Mouse (Mus musculus) intestine, embryonic 15.5 days (tissue): Measurements from ENCODE around the gene Gm20388. TPM values are rescaled to one million over a fixed set of nuclear protein-coding genes. Genes with fewer than 3 reads are reported as not detected.
A peak's percentile ranks its signal among the peaks of the same experiment; 100 is the strongest.

ENCODE experiments used
- ATAC-seq: fragments of 200-750 bp; cut with Nextera tagmentation; 2 replicates; pipeline ENCODE4 v1.8.0; 2017; ENCODE audit warnings: moderate TSS enrichment, moderate library complexity
- H3K27ac ChIP-seq: fragments of 300-500 bp; sonication (generic); 2 replicates; pipeline ENCODE4 v1.5.1; 2015; ENCODE audit warnings: mild to moderate bottlenecking, inconsistent platforms
- H3K27me3 ChIP-seq: fragments of 300-500 bp; sonication (generic); replicated peaks from 2 replicates; pipeline ENCODE4 v1.6.1; 2015; ENCODE audit warnings: inconsistent platforms
- H3K36me3 ChIP-seq: fragments of 300-500 bp; sonication (generic); 2 replicates; pipeline ENCODE4 v1.6.1; 2015; ENCODE audit warnings: inconsistent platforms
- H3K4me1 ChIP-seq: fragments of 300-500 bp; sonication (generic); replicated peaks from 2 replicates; pipeline ENCODE4 v1.6.1; 2015; ENCODE audit warnings: inconsistent platforms
- H3K4me2 ChIP-seq: fragments of 300-500 bp; sonication (generic); replicated peaks from 2 replicates; pipeline ENCODE4 v1.6.1; 2015; ENCODE audit warnings: mild to moderate bottlenecking, inconsistent platforms
- H3K4me3 ChIP-seq: fragments of 300-500 bp; sonication (generic); replicated peaks from 2 replicates; pipeline ENCODE4 v1.5.1; 2015; ENCODE audit warnings: inconsistent platforms
- H3K9ac ChIP-seq: fragments of 300-500 bp; sonication (generic); 2 replicates; pipeline ENCODE4 v1.6.1; 2015; ENCODE audit warnings: inconsistent platforms
- H3K9me3 ChIP-seq: fragments of 300-500 bp; sonication (generic); 2 replicates; pipeline ENCODE4 v1.6.1; 2016; ENCODE audit warnings: inconsistent platforms
- WGBS: fragments of 180-500 bp; shearing (Covaris S2); methylation state at CpG from one replicate; pipeline ENCODE4 v1.1.7; 2015; 5-methylcytosine and 5-hydroxymethylcytosine counted together
- polyA plus RNA-seq: library from polyadenylated mRNA; unstranded; fragments of >200 nt; fragmentation: Nextera tagmentation; extraction: Ambion mirVana; gene quantifications from 2 replicates; pipeline ENCODE4 v1.2.1, GENCODE M21; 2015

The Gm20388 gene
- polyA plus RNA-seq, 1 experiment from 2014 or later, result not detected

DNA sequence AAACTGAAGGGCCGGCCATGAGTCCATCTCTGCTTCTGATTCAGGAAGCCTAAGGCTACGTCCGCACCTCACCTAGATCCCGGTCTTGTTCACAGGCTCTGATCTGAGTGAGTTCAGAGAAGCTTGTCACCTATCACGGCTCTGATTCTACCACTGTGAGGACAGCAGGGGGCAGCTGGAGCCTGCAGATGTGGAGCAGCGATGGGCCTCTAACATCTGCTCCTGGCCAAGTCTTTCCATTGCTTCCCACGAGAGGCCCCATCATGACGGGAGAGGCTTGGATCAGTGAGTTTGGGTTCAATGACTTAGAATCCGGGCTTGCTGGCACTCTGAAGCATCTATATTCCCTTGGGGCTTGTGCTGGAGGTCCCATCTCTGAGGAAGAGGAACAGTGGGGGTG is 1963.4 kb downstream of the Gm20388 start:
- no peak overlapping the region for H3K27ac ChIP-seq
- H3K36me3 ChIP-seq, result no peaks in the 10 kb centered on the region
- H3K4me1 ChIP-seq, result peaks cover 21% of the 10 kb centered on the region

DNA sequence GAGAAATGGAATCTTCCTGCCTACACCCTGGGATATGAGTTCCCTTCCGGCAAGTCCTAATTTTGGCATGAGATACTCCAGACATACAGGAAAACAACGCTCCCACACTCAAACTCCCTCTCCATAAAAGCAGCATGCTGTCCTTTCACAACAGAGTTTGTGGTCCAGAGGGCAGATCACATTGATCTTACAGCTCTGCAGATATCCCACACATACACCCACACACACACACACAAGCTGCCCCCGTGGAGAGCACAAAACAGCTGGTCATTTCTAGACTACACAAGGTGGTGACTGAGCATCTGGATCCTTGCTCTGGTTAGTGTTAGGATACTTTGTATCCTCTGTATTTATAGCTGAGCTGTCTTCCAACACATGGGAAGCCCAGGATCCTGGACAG is 1964.4 kb downstream of the Gm20388 start:
- Histone ChIP-seq H3K9me3 (no peaks in the 10 kb centered on the region), H3K36me3 (no peaks in the 10 kb centered on the region), H3K4me3 (no peak overlapping the region), H3K27me3 (no peaks in the 10 kb centered on the region), H3K9ac (no peak overlapping the region), H3K27ac (peak overlapping the region; percentile 32; the same call in 1 of the 2 replicates), H3K4me2 (no peak overlapping the region), H3K4me1 (peaks cover 21% of the 10 kb centered on the region)
- no peak for ATAC-seq
- WGBS, result 41% methylated on average over 3 of the region's 3 CpGs

More for the DNA sequence above, 1963.4 kb downstream of the Gm20388 start:
- Histone ChIP-seq H3K27me3 (no peaks in the 10 kb centered on the region), H3K9me3 (no peaks in the 10 kb centered on the region), H3K4me3 (no peak overlapping the region), H3K4me2 (no peak overlapping the region), H3K9ac (no peak overlapping the region)
- 49% methylated on average over 9 of the region's 9 CpGs for WGBS
- peak; percentile 64 for ATAC-seq

DNA sequence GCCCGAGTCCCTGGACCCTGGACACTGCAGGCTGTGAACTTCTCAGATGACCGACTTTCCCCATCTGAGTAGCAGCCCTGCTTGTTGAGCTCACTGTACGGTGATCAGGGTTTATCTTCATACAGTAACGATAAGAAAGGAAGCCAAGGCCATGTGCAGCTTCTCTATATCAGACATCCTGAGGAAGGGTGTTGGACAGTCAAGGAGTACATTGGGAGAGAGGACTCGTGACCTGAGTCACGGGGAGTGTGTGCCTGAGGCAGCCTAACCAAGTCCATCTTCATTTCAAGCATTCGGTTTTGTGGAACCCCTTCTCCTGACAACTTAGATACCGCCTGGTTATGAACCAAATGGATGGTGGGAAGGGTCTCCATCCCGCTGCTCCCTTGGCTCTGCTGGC is 1964.9 kb downstream of the Gm20388 start:
- Histone ChIP-seq H3K27me3 (no peaks in the 10 kb centered on the region), H3K9ac (no peak overlapping the region), H3K27ac (peak overlapping the region; percentile 6; the same call in 1 of the 2 replicates), H3K36me3 (no peaks in the 10 kb centered on the region), H3K4me1 (peaks cover 21% of the 10 kb centered on the region), H3K4me3 (no peak overlapping the region), H3K4me2 (no peak overlapping the region), H3K9me3 (no peaks in the 10 kb centered on the region)
- no peak for ATAC-seq
- 65% methylated on average over 9 of the region's 9 CpGs for WGBS

DNA sequence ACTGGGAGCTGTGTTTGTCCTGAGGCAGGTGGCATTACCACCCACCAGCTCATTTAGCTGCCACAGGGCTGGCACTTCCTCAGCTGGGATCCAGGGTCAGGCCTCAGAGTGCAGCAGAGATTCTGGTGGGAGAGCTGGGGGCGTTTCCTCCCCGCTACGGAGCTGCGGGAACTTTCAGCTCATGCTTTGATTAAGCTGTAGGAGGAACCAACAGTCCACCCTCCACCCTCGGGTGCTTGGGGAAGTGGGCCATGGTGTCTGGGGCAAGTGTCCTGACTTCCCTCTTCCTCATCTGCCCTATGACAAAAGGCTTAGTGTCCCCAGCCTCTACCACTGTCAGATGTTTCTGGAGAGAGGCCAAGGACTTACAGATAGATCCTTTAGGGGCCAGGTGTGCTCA is 1966.6 kb downstream of the Gm20388 start:
- peaks cover under 1% of the 10 kb centered on the region; the same call in 1 of the 2 replicates for H3K36me3 ChIP-seq
- no peak overlapping the region for H3K9ac ChIP-seq
- no peak overlapping the region for H3K4me2 ChIP-seq
- H3K27me3 ChIP-seq, result no peaks in the 10 kb centered on the region
- no peak overlapping the region for H3K4me3 ChIP-seq
- peaks cover 13% of the 10 kb centered on the region for H3K4me1 ChIP-seq
- 83% methylated on average over 5 of the region's 5 CpGs for WGBS
- no peak overlapping the region for H3K27ac ChIP-seq
- ATAC-seq, result no peak
- H3K9me3 ChIP-seq, result no peaks in the 10 kb centered on the region

DNA sequence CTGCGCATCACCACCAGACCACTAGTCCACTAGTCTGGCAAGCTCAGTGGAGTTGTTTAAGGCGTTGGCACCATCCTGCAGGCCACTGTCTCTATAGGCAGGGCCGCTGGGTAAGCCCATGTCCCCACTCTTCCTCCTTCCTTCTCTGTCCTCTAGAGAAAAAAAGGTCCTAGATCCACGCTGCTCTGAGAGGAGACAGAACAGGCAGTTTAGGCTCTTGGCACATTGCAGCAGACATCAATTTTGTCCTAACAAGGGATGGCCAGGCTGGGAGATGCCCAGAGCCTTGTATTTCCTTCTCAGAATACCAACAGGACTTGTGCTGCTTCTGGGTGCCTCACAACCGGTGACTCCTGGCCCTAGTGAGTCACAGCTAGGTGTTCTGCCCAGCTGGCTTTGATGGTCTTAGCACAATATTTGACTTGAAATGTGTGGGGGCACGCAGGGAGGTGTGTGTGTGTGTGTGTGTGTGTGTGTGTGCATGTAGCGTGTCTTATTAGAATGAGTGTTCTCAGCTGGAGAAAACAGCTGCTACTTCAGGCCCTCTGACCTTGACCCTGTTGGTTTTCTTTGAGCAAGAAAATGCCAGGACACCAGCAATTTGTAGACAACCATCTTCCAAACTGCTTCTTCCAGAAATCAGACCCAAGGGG is 1967.3 kb downstream of the Gm20388 start:
- ATAC-seq, result no peak
- Histone ChIP-seq H3K27ac (no peak overlapping the region), H3K4me2 (no peak overlapping the region), H3K4me1 (peaks cover 9% of the 10 kb centered on the region), H3K36me3 (peaks cover 8% of the 10 kb centered on the region; the same call in 1 of the 2 replicates), H3K9ac (no peak overlapping the region), H3K4me3 (no peak overlapping the region), H3K27me3 (no peaks in the 10 kb centered on the region), H3K9me3 (no peaks in the 10 kb centered on the region)
- WGBS, result 79% methylated on average over 7 of the region's 7 CpGs

DNA sequence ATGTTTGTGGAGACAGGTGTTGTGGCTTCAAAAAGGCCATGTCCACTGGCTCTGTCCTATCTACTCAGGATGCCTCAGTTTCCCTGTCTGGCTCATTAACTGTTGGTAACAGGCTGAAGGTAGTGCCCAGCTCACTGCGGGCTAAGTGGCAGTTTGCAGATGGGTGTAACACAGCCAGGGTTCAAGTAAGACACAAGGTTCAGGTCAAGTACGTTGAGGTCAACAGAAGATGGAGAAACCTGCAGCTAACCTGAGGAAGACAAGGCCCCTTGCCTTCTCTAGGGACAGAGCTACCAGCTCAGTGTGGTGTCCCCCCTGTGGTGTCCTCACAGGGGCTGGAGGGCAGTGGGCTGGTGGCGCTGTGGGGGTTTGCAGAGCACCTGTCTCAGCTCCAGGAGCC is 1969.1 kb downstream of the Gm20388 start:
- H3K9ac ChIP-seq, result no peak overlapping the region
- WGBS, result 85% methylated on average over 3 of the region's 3 CpGs
- no peaks in the 10 kb centered on the region for H3K9me3 ChIP-seq
- ATAC-seq, result no peak
- H3K4me2 ChIP-seq, result no peak overlapping the region
- no peak overlapping the region for H3K27ac ChIP-seq
- H3K27me3 ChIP-seq, result no peaks in the 10 kb centered on the region
- peaks cover 21% of the 10 kb centered on the region for H3K36me3 ChIP-seq
- peaks cover 5% of the 10 kb centered on the region; the same call in 1 of the 2 replicates for H3K4me1 ChIP-seq
- no peak overlapping the region for H3K4me3 ChIP-seq

DNA sequence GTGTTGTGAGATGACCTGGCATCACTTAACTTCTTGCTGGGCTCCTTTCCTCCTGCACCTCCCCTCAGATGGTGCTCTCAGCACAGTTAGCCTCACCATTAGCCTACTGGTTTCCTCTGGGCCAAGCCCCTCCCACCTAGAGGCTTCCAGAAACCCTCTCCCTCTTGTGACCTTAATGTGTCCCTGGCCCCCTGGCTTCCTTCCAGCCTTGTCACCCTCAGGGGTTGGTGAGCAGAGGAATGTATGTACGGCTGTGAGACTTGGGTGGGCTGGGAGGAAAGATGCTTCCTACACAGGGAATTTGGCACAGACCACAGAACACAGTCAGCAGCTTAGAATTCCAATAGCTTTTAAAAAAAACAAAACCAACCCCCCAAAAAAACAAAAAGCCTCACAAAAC is 1970.2 kb downstream of the Gm20388 start:
- Histone ChIP-seq H3K4me2 (no peak overlapping the region), H3K4me1 (no peaks in the 10 kb centered on the region), H3K4me3 (no peak overlapping the region), H3K27me3 (no peaks in the 10 kb centered on the region), H3K27ac (no peak overlapping the region), H3K9me3 (no peaks in the 10 kb centered on the region), H3K36me3 (peaks cover 26% of the 10 kb centered on the region), H3K9ac (no peak overlapping the region)
- no peak for ATAC-seq
- WGBS, result 52% methylated on average over 1 of the region's 1 CpGs

DNA sequence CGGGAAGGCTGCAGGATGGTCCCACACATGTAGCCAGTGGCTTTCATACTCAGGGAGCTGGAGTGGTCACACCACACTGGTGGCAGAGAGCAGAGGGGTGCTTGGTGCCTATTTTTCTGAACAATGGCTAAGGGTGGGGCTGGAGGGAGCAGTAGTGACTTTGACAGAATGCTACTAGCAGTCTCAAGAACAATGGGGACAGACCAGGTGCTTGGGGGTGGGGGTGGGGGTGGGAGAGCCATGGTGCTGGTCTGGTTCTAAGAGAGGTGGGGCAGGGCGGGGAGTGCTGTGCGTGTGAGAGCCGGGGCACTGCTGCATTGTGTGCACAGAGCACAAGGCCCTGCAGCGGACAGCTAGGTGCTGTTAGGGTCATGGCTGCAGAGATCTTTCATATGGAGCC is 1971.3 kb downstream of the Gm20388 start:
- Histone ChIP-seq H3K36me3 (peaks cover 34% of the 10 kb centered on the region), H3K27ac (no peak overlapping the region), H3K4me3 (no peak overlapping the region), H3K4me2 (no peak overlapping the region), H3K4me1 (no peaks in the 10 kb centered on the region), H3K9ac (no peak overlapping the region), H3K9me3 (no peaks in the 10 kb centered on the region), H3K27me3 (no peaks in the 10 kb centered on the region)
- 80% methylated on average over 5 of the region's 5 CpGs for WGBS
- ATAC-seq, result no peak

DNA sequence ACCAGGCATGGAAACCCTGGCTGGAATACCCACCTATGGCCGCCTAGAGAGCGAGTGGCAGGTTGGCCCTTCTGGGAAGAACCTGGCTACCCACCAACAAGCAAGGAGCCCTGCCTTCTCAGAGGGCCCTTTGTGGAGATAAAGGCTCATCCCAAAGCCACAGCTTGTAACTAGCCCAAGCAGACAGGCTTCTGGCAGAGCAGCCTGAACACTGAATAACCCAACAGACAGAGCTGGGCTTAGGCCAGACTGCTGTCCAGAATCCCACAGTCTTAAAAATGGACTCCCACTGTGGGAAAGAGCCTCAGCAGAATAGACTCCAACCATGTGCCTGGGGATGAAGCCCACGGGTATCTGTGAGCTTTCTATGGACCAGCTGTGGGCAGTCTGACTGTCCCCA is 1973.5 kb downstream of the Gm20388 start:
- Histone ChIP-seq H3K4me3 (no peak overlapping the region), H3K27me3 (no peaks in the 10 kb centered on the region), H3K4me1 (no peaks in the 10 kb centered on the region), H3K9me3 (no peaks in the 10 kb centered on the region), H3K27ac (no peak overlapping the region), H3K9ac (no peak overlapping the region), H3K4me2 (no peak overlapping the region), H3K36me3 (peaks cover 37% of the 10 kb centered on the region)
- 84% methylated on average over 3 of the region's 3 CpGs for WGBS
- ATAC-seq, result no peak

DNA sequence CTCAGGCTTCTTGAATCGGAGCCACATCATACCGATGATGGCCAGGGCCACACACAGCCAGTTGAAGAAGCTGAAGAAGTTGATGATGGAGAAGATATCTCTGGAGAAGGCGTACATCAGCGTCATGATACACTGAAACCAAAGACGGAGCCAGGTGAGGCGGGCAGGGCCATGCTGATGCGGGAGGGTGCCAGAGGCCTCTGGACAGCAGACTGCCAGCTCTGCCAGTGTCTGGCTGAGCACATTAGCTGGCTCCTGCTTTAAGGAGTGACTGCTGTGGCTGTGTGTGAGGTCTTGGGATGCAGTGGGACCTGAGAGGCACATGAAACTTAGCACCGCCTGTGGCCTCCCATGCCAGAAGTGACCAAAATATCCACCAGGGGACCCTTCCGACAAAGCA is 1974.4 kb downstream of the Gm20388 start:
- no peaks in the 10 kb centered on the region for H3K4me1 ChIP-seq
- H3K27ac ChIP-seq, result no peak overlapping the region
- no peaks in the 10 kb centered on the region for H3K27me3 ChIP-seq
- H3K9me3 ChIP-seq, result no peaks in the 10 kb centered on the region
- H3K4me2 ChIP-seq, result no peak overlapping the region
- H3K4me3 ChIP-seq, result no peak overlapping the region
- no peak overlapping the region for H3K9ac ChIP-seq
- H3K36me3 ChIP-seq, result peaks cover 37% of the 10 kb centered on the region
- ATAC-seq, result no peak
- WGBS, result 95% methylated on average over 9 of the region's 9 CpGs

DNA sequence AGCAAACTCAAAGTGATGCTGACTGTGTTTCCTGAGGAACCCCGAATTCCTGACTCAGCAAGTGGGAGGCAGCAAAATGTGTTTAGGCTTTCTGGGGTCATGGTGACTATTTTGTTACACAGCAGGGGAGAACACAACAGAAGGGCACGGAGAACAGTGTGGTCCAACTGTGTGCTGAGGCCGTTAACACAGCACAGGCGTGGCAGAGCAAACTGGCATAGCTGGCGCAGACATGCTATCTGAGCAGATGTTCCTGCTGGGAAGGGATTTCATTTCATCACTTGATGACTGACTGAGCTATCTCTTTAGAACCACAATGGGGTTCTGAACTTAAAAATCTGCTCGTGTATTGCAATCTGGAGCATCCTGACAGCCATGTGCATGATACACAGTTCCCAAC is 1974.8 kb downstream of the Gm20388 start:
- H3K9me3 ChIP-seq, result no peaks in the 10 kb centered on the region
- H3K36me3 ChIP-seq, result peaks cover 37% of the 10 kb centered on the region
- ATAC-seq, result no peak
- H3K27me3 ChIP-seq, result no peaks in the 10 kb centered on the region
- H3K4me3 ChIP-seq, result no peak overlapping the region
- WGBS, result 88% methylated on average over 6 of the region's 6 CpGs
- no peak overlapping the region for H3K27ac ChIP-seq
- H3K4me2 ChIP-seq, result no peak overlapping the region
- no peaks in the 10 kb centered on the region for H3K4me1 ChIP-seq
- no peak overlapping the region for H3K9ac ChIP-seq

DNA sequence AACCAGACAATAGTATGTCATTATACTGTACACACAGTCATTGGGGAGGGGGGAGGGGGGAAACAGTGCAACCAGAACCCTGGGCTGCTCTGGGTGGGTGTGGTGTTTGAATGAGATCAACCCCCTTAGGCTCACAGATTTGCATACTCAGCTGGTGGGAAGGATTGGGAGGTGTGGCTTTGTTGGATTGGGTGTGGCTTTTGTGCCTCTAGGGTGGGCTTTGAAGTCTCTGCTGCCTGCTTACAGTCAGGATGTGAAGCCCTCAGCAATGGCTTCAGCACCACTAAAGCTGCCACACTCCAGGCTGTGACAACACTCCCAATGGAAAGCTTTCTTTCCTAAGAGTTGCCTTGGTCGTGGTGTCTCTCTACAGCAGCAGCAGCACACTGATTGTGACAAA is 1976.9 kb downstream of the Gm20388 start:
- H3K36me3 ChIP-seq, result peaks cover 33% of the 10 kb centered on the region
- no peak overlapping the region for H3K4me3 ChIP-seq
- 82% methylated on average over 1 of the region's 1 CpGs for WGBS
- H3K4me1 ChIP-seq, result no peaks in the 10 kb centered on the region
- no peak overlapping the region for H3K27ac ChIP-seq
- no peaks in the 10 kb centered on the region for H3K27me3 ChIP-seq
- H3K9me3 ChIP-seq, result no peaks in the 10 kb centered on the region
- ATAC-seq, result no peak
- H3K4me2 ChIP-seq, result no peak overlapping the region
- no peak overlapping the region for H3K9ac ChIP-seq

DNA sequence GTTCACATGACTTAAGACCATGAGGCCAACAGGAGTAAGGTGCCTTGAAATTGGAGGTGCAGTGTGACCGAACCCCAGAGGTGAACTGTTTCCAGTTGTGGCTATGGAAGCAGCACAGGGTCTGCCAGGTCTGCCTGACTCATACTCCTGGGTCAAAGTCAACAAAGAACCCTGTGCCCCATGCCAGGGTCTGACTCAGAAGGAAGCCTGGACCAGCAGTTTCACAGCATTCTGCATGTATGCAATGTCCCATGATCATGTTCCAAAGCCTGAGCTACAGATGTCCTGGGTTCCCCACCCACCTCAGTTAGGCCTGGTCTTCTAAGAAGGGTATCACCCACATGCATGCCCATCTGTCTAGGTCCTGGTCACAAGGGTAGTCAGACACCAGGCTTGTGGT is 1978.7 kb downstream of the Gm20388 start:
- WGBS, result 90% methylated on average over 1 of the region's 1 CpGs
- H3K27ac ChIP-seq, result no peak overlapping the region
- H3K4me2 ChIP-seq, result no peak overlapping the region
- no peak overlapping the region for H3K9ac ChIP-seq
- H3K4me1 ChIP-seq, result no peaks in the 10 kb centered on the region
- peaks cover 20% of the 10 kb centered on the region for H3K36me3 ChIP-seq
- no peaks in the 10 kb centered on the region for H3K27me3 ChIP-seq
- ATAC-seq, result no peak
- no peaks in the 10 kb centered on the region for H3K9me3 ChIP-seq
- H3K4me3 ChIP-seq, result no peak overlapping the region
